Mouse (Mus musculus) hematopoietic stem cell, adult 5-6 weeks (primary cell): Measurements from ENCODE around the gene Snd1. TPM values are rescaled to one million over a fixed set of nuclear protein-coding genes. Genes with fewer than 3 reads are reported as not detected.

Experiments
- ATAC-seq, 2 experiments: fragments of 125-278 bp in 1 of 2; replicated peaks in 1 of 2; 2 replicates each; pipeline ENCODE4 v1.8.0; 2016 to 2017; ENCODE audit warnings: inconsistent platforms in 2 of 2, mild to moderate bottlenecking in 2 of 2, moderate number of reproducible peaks in 2 of 2, low read depth in 1 of 2, moderate TSS enrichment in 1 of 2; ENCODE audit not compliant: low FRiP score in 2 of 2, poor library complexity in 2 of 2, severe bottlenecking in 2 of 2, insufficient read depth in 1 of 2, low TSS enrichment in 1 of 2
- total RNA-seq: library from RNA; stranded (forward); fragments of 172-1452, 232-1000 nt; gene quantifications from 2 replicates; pipeline ENCODE4 v1.2.3, GENCODE M21; 2017

Snd1 gene
- total RNA-seq, 1 experiment from 2014 or later, result 229 TPM

DNA sequence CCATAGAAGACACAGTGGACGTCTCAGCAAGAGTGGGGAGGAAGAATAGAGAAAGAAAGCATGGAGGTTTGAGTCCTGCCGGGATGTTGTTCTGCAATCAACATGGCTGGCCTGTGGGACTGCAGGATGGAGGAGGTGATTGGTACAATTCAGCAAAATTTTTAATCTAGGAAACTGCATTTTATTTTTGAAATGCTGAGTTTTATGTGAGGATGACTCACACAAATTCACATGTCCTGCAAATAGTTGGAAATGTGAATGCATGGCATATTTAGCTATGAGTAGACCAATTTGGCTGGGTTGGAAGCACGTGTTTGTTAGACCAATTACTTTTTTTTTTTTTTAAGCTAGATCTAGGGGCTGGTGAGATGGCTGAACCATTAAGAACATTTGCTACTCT is 222.3 kb downstream of the Snd1 start:
- no peak for ATAC-seq

DNA sequence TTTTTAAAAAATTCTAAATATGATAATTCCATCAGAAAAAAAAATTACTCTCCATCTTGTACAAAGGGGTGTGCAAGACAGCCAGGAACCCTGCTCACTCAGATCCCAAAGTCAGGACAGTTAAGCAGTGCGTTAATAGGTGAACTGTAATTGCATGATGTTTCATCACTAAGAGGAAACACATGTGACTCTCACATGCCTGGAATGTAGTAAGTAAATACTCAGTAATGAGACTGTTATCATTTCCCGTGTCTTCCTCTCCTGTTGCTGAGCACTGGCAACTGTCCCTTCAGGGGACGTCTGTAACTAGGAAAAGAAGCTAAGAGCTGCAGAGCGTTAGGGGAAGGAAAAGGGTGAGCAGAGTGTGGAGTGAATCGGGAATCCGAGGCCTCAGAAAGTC is 229.7 kb downstream of the Snd1 start:
- no peak for ATAC-seq

DNA sequence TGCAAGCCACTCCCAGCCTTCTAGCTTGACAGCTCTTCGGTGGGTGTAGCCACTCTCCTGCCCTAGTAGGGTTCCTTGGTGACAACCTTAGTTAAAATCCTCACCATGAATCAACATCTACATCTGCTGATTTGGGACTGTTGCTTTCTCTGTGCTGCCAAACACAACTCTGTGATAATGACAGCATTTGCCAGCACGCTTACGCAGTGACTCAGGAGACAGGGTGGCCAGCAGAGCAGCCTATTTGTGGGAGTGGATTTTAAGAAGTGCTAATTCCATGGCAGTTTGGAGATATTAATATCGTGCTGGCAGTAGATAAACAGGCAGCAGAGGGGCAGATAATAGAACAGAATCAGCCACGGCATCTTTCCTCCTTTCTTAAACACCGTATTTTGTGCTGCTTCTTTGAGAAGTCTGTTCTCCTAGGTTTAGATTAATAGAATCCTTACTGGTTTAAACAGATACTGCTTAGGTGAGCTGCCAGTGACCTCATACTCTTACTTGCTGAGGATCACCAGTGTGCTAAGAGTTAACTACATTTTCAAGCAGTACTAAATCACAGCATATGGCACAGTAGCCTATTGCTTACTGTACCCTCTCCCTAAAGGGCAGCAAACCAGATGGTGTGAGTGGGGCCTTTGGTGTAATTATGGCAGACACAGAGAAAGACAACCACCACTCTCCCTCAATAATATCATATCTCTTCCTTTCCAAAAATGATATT is 230.6 kb downstream of the Snd1 start:
- ATAC-seq, result peak in 1 of 2 experiments; percentile 21; a peak in 1 of 4 replicates

DNA sequence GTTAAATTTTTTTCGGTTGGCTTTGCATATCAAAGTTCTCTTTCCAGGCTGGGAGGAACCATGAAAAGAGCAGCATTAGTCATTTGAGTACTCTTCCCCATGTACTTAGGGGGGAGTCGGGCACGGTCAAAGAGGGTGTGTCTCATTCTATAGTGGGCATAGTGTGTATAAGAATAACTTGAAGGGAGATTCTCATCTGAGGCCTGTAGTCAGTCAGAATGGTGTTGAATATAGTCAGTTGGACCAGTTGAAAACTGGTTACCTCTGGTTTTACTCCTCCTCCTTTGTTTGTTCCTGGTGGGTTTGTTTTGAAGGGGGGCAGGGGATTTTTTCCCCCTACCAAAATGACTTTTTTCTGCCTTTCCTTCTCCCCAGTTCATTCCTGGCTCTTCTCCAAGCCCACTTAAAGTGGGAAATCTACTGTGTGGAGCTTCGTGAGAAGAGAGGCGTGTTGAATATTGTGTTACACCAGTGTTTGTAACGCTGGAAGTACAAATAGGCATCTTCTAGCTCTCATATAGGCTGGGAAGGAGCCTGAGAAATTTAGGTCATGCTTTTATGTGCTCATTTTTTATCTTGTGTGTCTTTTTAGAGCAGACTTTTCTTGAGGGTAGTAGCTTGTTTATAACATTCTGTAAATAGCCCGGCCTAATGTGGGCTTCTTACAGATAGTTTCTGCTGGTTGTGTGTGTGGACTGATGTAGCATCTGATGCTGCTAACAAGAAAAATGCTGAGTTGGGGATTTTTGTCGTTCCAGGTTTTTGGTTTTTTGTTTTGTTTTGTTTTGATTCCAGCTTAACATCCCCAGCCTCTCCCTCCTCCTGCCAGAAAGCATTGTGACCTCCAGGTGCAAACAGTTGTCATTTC is 231.4 kb downstream of the Snd1 start:
- no peak for ATAC-seq

DNA sequence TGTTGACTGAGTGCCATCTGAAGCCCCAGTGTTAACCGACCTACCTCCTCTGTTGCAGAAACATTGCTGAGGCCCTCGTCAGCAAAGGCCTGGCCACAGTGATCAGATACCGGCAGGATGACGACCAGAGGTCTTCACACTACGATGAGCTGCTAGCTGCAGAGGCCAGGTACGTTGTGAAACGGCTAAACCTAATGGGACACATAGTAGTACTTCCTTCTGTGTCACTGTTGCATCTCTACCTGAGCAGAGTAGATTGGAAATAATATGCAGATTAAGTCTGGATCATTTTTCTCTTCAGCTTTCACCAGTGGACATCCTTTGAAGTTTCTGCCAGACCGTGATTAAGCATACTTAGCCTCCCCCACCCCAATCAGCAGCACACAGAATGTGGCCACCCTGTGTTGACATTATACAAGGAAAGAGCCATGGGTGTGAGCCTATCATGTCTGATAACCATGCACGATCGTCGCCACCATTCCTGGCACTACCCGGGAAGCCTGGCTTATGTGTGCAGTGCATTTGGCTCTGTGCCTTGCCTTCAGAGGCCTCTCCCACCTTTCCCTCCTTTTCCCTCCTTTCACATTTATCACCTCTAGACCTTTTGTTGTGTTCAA is 232.1 kb downstream of the Snd1 start:
- no peak for ATAC-seq

DNA sequence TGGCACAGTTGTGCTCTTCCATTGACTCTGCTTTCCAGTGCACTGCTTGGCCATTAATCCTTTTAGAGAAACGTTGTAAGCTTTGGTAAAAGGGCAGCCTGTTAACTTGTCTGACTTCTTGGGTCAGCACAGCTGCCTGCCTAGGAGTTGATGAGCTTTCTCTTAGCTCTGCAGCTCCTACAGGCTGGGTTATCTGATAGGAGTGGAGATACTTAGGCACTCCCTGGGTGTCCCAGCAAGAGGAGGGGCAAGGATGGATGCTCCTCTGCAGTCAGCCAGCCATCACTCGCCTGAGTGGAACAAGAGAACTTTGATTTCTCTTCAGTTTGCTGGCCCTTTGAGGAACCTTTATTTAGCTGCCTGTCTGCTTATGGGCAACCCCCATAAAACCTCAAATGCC is 235.1 kb downstream of the Snd1 start:
- ATAC-seq, result no peak

DNA sequence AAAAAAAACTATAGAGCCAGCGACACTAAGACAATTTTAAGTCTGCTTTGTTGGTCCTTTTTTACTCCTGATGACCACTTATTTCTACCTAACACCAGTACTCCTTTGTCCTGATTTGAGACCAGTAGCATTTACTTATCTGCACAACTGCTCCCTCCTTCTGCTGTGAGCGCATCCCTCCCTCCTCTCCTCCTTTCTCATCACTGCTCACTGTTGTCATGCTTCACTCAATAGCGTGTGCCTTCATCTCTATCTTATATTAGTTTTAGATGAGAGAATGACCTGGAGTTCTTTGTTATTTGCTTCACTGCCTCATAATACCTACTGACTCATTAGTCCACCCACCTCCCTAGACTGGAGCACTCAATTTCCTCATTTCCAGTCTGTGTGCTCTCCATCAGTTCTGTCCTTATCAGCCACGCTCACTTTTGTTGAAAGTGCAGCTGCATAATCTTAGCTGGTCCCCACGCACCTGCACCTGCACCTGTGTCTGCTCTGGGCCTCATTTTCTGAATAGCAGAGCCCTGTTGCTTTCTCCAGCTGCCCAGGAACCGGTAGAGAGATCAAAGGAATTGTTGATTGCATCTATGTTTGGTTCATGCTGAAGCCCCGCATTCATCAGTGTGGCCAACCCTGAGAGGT is 242.4 kb downstream of the Snd1 start:
- ATAC-seq, result no peak

DNA sequence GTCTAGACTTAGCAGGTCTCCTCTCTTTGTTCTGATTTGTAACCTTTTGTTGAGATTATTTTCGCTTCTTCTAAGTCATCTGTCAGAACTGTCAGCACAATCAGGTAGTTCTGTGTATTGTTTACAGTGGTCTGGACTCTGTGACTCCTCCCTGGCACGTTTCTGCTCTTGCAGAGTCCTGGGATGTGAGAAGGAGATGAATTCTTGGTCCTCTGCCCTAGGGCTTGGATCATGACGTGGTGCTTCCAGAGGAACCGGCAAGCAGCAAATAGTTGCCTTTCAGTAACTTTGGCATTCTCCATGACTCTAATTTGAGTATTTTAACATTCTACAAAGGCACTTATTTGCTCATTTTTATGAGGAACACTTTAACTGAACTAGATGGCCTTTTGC is 242.9 kb downstream of the Snd1 start:
- ATAC-seq, result no peak

DNA sequence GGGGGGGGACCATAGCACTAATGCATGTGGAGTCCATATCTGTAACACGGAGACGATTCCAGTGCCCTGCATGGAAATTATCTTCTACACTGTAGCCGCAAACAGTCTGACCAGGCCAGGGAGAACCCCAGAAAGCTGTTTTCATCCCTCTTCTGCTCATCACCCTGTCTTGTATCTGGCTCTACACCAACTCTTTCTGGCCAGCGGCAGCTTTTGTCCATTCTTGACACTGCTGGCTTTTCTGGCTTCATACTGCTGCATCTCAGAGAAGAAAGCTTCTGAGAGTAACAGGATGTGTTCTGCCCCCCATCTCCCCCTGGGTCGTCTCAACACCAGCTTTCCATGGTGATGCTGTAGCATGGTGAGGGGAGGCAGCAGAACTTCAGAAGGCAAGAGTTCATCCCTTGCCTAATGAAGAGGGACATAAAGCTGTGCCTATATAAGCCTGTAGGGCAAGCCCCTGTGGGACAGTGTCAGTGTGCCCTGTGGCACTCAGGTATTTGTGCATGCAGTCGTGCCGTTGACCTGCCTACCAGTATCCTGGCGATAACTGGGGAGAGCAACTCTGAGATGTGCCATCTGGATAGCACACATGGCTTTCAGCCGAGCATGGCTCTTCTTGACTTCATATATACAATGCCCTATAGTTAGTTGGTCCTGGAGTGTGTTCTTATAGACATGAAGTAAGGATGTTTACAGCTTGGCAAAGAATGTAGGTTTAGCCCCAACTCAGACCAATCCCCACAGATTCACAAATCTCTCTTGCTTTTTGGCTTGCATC is 245.6 kb downstream of the Snd1 start:
- ATAC-seq, result no peak

DNA sequence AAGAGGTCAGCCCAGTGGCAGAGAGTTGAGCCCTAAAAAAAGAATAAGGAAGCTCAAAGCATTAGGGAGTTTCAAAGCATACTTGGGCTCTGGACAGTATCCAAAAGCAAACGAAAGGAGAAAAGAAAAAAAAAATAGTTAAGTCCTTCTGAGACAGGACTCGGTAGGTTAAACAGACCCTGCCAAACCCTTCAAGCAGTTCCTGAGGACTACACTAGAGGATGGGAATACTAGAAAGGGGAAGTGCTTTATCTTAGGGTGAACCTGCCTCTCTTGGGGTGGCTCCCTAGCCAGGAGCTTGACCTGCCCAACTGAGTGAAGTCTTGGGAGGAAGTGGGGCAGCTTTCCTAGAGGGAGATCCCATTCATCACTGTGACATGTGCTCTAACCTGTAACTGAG is 248.1 kb downstream of the Snd1 start:
- ATAC-seq, result peak; percentile 85

DNA sequence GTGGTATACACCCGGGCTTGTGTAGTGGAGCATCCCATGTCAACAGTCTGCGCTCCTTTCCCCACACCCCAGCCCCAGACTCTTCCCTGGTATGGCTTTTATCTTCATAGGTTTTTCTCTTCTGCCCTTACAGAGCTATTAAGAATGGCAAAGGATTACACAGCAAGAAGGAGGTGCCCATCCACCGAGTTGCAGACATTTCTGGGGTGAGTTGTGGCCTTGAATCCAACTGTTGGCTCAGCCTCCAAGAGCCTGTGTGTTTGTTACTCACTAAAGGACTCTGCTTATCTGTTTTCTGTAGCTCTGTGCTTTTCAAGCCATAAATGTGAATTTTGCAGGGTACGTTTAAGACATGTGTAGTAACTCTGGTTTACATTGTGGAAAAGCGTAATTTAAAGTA is 249.8 kb downstream of the Snd1 start:
- ATAC-seq, result no peak

DNA sequence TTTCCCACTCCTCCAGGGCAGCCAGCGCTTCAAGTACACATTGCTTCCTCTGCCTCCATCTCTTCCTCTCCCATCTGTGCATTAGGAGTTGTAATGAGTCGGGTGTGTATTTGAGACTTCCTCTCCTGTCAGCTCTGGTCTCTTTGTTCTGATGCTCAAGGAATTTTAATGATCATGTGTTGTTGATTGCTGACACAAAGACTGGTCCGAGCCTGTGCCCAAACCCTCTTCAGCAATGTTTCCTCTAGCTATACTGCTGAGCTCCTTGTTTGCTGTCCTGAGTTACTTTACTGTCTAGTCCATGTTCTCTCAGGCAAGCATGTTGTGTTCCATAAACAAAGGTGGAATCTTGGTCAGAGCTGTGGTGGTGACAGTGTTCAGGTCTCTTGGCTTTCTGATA is 254.3 kb downstream of the Snd1 start:
- no peak for ATAC-seq

DNA sequence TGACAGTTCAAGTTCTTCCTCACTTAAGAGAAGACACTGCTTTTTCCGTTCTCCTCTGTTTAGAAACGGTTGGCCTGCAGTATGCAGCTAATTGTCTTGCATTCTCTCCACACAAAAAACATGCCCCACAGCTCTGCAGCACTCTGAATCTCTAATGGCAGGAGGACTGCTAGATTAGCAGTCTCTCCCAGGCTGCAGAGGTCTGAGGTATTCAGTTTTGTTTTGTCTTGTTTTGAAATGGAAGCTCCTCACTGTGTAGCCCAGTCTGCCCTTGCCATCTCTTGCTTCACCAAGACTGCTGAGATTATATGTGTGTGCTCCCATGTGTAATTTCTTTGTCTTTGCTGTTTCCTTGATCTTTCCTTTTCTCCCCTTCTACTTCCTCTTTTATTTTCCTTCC is 254.7 kb downstream of the Snd1 start:
- ATAC-seq, result no peak

DNA sequence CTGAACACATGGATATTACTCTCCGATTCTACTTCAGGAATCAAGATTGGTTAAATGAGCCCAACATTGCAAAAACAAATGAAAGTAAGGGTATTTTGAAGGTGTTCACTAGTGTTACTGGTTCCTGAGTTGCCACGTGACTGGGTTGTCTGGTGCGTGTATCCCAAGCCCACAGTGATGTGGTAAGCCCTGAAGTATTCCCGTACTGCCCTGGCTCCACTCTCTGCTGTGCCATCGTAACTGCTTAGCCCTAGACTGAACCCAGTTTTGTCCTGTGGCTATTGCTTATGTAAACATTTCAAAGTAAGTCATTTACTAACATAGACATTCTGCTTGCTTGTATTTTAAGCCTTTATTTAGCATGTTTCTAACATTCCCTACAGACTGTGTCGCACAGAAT is 256.3 kb downstream of the Snd1 start:
- no peak for ATAC-seq

DNA sequence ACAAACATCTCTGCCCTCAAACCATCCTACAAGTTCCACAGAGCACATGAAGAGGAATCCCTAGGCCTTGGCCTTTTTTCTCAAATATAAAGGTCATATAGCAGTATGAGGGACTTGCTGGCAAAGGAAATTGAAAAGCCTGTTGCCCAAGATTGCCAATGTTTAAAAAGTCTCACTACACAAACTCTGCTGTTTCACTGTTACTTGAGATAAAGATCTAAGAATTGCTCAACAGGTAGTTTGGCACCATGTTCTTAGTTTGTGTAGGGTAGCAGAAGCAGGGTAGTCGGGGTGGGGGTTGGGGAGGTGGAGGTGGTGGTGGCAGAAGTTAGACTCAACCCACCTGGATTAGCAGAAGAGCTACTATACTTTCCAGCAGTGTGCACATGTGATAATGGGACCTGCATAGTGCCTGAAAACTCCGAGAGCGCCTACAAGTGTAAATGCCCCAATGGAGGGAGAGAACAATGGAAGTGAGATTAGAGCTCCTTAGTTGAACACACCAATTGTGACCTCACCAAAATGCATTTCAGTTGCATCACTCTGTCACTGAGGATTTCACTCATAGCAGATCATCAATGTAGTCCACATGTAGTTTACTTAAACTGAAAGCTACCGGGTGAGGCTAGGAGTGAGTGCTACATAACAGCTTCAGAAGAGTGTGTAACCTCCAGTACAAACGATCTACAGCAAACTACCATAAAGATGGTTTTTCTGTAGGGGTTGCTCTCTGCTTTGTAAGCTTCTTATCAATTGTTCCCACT is 259.1 kb downstream of the Snd1 start:
- ATAC-seq, result no peak

DNA sequence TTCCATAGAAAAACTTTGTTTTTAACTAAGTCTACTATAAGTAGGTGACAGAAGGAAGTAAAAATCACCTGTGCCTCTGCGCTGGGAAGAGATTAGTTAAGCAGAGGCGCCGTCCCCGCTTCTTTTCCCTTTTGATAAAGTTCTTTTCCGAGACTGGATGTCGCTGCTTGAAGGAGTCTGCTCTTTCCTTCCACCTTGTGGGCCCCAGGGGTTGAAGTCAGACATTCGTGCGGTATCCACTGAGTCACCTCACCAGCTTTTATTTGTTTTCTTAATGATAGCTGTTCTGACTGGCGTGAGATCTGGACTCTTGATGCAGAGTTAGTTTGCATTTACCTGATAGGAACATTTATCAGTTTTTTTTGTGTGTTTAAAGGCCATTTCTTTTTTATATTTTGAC is 260.2 kb downstream of the Snd1 start:
- no peak for ATAC-seq

DNA sequence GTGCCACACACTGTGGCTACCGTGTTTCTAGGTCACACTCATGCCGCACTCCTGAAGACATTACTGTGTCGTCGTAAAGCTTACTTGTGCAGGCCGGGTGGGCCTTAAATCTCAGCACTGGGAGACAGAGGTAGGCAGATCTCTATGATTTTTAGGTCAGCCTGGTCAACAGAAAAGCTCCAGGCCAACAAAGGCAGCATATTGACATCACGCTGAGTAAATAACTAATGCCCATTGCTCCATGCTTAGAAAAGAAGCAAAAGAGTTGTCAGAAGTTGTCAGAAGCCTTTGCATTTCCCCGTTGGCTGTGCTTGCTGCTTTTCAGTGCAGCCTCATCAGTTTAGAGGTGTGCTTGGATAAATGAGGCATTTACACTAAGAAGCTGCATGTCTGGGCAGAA is 261.7 kb downstream of the Snd1 start:
- no peak for ATAC-seq
